Comparison of ENCODE assay signal across 9 mouse cellular contexts in genomic region chr6:124756652-124757350, GRCm38 (mm10). TPM values are rescaled to one million over a fixed set of nuclear protein-coding genes. Genes with fewer than 3 reads are reported as not detected.
DNase-seq lines count a peak whose midpoint lies in the region; ATAC-seq and TF ChIP-seq lines count a peak whose summit lies in the region.
"Had no signal": no experiment of that assay in that cellular context is flagged by ENCODE, and none has a peak within 500 bp of the region (broad histone marks: within the 10 kb centered on the region; RNA-seq: fewer than 3 reads in every experiment).

No protein-coding gene starts in this region.

- no peak for TF ChIP-seq RAD21 in CH12.LX (IDR thresholded peaks at IDR 0.05; ENCODE audit: low read depth, low read length)

- peaks cover 5 to 39% of the 10 kb centered on the region in 2 experiments for H3K4me1 ChIP-seq in CH12.LX (ENCODE audit: control insufficient read depth in 1 of 2, insufficient read depth in 2 of 2)
- peaks cover 27% of the 10 kb centered on the region for H3K4me1 ChIP-seq in bone marrow macrophage, adult 2 months (ENCODE audit: control insufficient read depth, insufficient read depth, low read length)
- H3K4me1 ChIP-seq in heart, embryonic 15.5 days (replicated peaks): peaks cover 48% of the 10 kb centered on the region
- H3K4me1 ChIP-seq in liver, postnatal 0 days (ENCODE audit: insufficient read depth): peaks cover 29% of the 10 kb centered on the region
- H3K4me1 ChIP-seq in neural tube, embryonic 14.5 days (ENCODE audit: control insufficient read depth, insufficient read depth, low read length): peaks cover 44% of the 10 kb centered on the region; the same call in 1 of the 2 replicates

- peaks cover 8 to 41% of the 10 kb centered on the region in 2 experiments for H3K36me3 ChIP-seq in CH12.LX (replicated peaks in 1 of 2; ENCODE audit: control insufficient read depth in 1 of 2, insufficient read depth in 1 of 2, low read length in 1 of 2)
- no peaks in the 10 kb centered on the region for H3K36me3 ChIP-seq in heart, embryonic 15.5 days
- no peaks in the 10 kb centered on the region for H3K36me3 ChIP-seq in liver, postnatal 0 days (replicated peaks; ENCODE audit: insufficient read depth, low read length)
- no peaks in the 10 kb centered on the region for H3K36me3 ChIP-seq in neural tube, embryonic 14.5 days (ENCODE audit: control insufficient read depth, insufficient read depth, low read length)

- H3K4me3 ChIP-seq in CH12.LX (replicated peaks in 1 of 3; ENCODE audit: low read depth in 2 of 3, low read length in 2 of 3, poor library complexity in 1 of 3): peak overlapping the region; percentile 66 to 95 (median 68)
- H3K4me3 ChIP-seq in bone marrow macrophage, adult 2 months (ENCODE audit: insufficient read depth, low read length): peak overlapping the region; percentile 75
- peak overlapping the region; percentile 84 for H3K4me3 ChIP-seq in heart, embryonic 15.5 days
- peak overlapping the region; percentile 72 for H3K4me3 ChIP-seq in liver, postnatal 0 days (ENCODE audit: low read depth, low read length)
- H3K4me3 ChIP-seq in neural tube, embryonic 14.5 days (ENCODE audit: low read depth, low read length): peak overlapping the region; percentile 74

- no peaks in the 10 kb centered on the region for H3K27me3 ChIP-seq in CH12.LX (replicated peaks)
- H3K27me3 ChIP-seq in heart, embryonic 15.5 days: no peaks in the 10 kb centered on the region
- H3K27me3 ChIP-seq in liver, postnatal 0 days (ENCODE audit: insufficient read depth, low read length): peaks cover 22% of the 10 kb centered on the region
- no peaks in the 10 kb centered on the region for H3K27me3 ChIP-seq in neural tube, embryonic 14.5 days (ENCODE audit: control insufficient read depth, insufficient read depth, low read length)

- H3K27ac ChIP-seq in CH12.LX (ENCODE audit: insufficient read depth, low read depth): peak overlapping the region; percentile 72
- H3K27ac ChIP-seq in bone marrow macrophage, adult 2 months (ENCODE audit: insufficient read depth, low read depth, low read length): no peak overlapping the region
- peak overlapping the region; percentile 96 for H3K27ac ChIP-seq in heart, embryonic 15.5 days
- H3K27ac ChIP-seq in liver, postnatal 0 days (ENCODE audit: low read depth): peak overlapping the region; percentile 92
- peak overlapping the region; percentile 96 for H3K27ac ChIP-seq in neural tube, embryonic 14.5 days (ENCODE audit: low read depth, low read length)

- under 1% methylated on average over 49 of the region's 54 CpGs for WGBS in heart, embryonic 15.5 days
- 3% methylated on average over 40 of the region's 54 CpGs for WGBS in liver, postnatal 0 days (ENCODE audit: insufficient replicate concordance)
- under 1% methylated on average over 53 of the region's 54 CpGs for WGBS in neural tube, embryonic 14.5 days

- TF ChIP-seq EP300 in CH12.LX (IDR thresholded peaks at IDR 0.05; ENCODE audit: low read length): no peak
- TF ChIP-seq EP300 in liver, postnatal 0 days (IDR thresholded peaks at IDR 0.05; ENCODE audit: low read depth): no peak

- H3K4me2 ChIP-seq in CH12.LX (ENCODE audit: insufficient read depth, low read depth, poor library complexity, severe bottlenecking): peak overlapping the region; percentile 78
- H3K4me2 ChIP-seq in heart, embryonic 15.5 days: peak overlapping the region; percentile 87
- H3K4me2 ChIP-seq in liver, postnatal 0 days (ENCODE audit: low read depth, low read length): peak overlapping the region; percentile 88
- H3K4me2 ChIP-seq in neural tube, embryonic 14.5 days (ENCODE audit: low read depth, low read length): peak overlapping the region; percentile 63

- peak; percentile 78 for ATAC-seq in heart, embryonic 15.5 days (replicated peaks; ENCODE audit: insufficient number of reproducible peaks, insufficient read depth, low FRiP score, low read depth)
- ATAC-seq in liver, postnatal 0 days: peak; percentile 67
- ATAC-seq in neural tube, embryonic 14.5 days (ENCODE audit: low read depth): peak; percentile 81

- dilution Hi-C loops in CH12.LX (cut with MboI; ENCODE audit: extremely low pct_ligation_motif_present, extremely low pct_unique_long_range_greater_than_20kb, low sequenced_read_pairs): no loop called here

- no peak for TF ChIP-seq CTCF in CH12.LX (conservative IDR thresholded peaks at IDR 0.05 in 1 of 2, IDR thresholded peaks at IDR 0.05 in 1 of 2; ENCODE audit: low read depth in 2 of 2, low read length in 2 of 2)
- no peak for TF ChIP-seq CTCF in bone marrow macrophage, adult 2 months (IDR thresholded peaks at IDR 0.05; ENCODE audit: low read depth, low read length)
- TF ChIP-seq CTCF in liver, postnatal 0 days (IDR thresholded peaks at IDR 0.05; ENCODE audit: low read depth): no peak

- TF ChIP-seq POLR2A in CH12.LX (IDR thresholded peaks at IDR 0.05; ENCODE audit: low read depth, low read length): peak; percentile 55; the same call in 1 of the 2 replicates
- TF ChIP-seq POLR2A in bone marrow macrophage, adult 2 months (IDR thresholded peaks at IDR 0.05; ENCODE audit: borderline replicate concordance, low read depth, low read length): no peak

- in situ Hi-C loops in CH12.LX (cut with MboI; ENCODE audit: low pct_ligation_motif_present, low pct_unique_long_range_greater_than_20kb, low sequenced_read_pairs): no loop called here

- no peaks in the 10 kb centered on the region for H3K9me3 ChIP-seq in CH12.LX (replicated peaks; ENCODE audit: low read length)
- no peaks in the 10 kb centered on the region for H3K9me3 ChIP-seq in heart, embryonic 15.5 days (replicated peaks)
- H3K9me3 ChIP-seq in liver, postnatal 0 days (ENCODE audit: low read length): no peaks in the 10 kb centered on the region
- H3K9me3 ChIP-seq in neural tube, embryonic 14.5 days (ENCODE audit: control insufficient read depth, low read length): no peaks in the 10 kb centered on the region

- H3K79me2 ChIP-seq in CH12.LX (replicated peaks; ENCODE audit: control insufficient read depth, extremely low read depth, insufficient read depth, poor library complexity, severe bottlenecking): peaks cover 6% of the 10 kb centered on the region; the same call in 1 of the 2 replicates

- no peak for DNase-seq in CH12.LX (ENCODE audit: extremely low read depth)
- DNase-seq in fibroblast of lung, adult 2 months (ENCODE audit: low read depth): peak; percentile 36
- peak; percentile 93 for DNase-seq in kidney, postnatal 10 days
- DNase-seq in liver, postnatal 0 days: peak; percentile 74
- DNase-seq in thymus, postnatal 0 days (ENCODE audit: low spot score): peak; percentile 40

- H3K9ac ChIP-seq in CH12.LX (ENCODE audit: insufficient read depth, low read depth): peak overlapping the region; percentile 95
- peak overlapping the region; percentile 89 for H3K9ac ChIP-seq in heart, embryonic 15.5 days
- peak overlapping the region; percentile 79 for H3K9ac ChIP-seq in liver, postnatal 0 days (replicated peaks)
- peak overlapping the region; percentile 97 for H3K9ac ChIP-seq in neural tube, embryonic 14.5 days (replicated peaks; ENCODE audit: low read depth, low read length)

RNA-seq across cellular contexts. Expression of gene Atn1, which starts 0.5 kb away (rescaled TPM):
- total RNA-seq in CH12.LX (2012; rRNA removed) (3.8 and 4.6 TPM in 2 replicates), CH12.LX (2014; rRNA removed) (0.50 and 1.7 TPM in 2 replicates)
- 27.0 and 35.1 TPM in 2 replicates for polyA plus RNA-seq in CH12.LX (2012; ENCODE audit: insufficient read length, low read depth)
- polyA plus RNA-seq in bone marrow macrophage, adult 2 months (2012; ENCODE audit: insufficient read depth, insufficient read length, missing spikeins): 30.1 and 34.0 TPM in 2 replicates
- 9.3 and 11.7 TPM in 2 replicates for polyA plus RNA-seq in heart, embryonic 15.5 days (2015; fragmentation: Nextera tagmentation; extraction: Ambion mirVana)
- polyA plus RNA-seq in liver, postnatal 0 days (2015; fragmentation: Nextera tagmentation; extraction: Ambion mirVana): 1.8 and 1.9 TPM in 2 replicates
- polyA plus RNA-seq in neural tube, embryonic 14.5 days (2014; fragmentation: Nextera tagmentation; extraction: Ambion mirVana): 21.5 and 27.5 TPM in 2 replicates
- polyA plus RNA-seq in thymus, postnatal 0 days (2015; fragmentation: Nextera tagmentation; extraction: Ambion mirVana): 4.5 and 4.7 TPM in 2 replicates

RNA-seq across cellular contexts. Expression of gene Gm45234, which starts 1.0 kb away (rescaled TPM):
- total RNA-seq in CH12.LX (2012; rRNA removed) (not detected in 2 replicates), CH12.LX (2014; rRNA removed) (not detected in 2 replicates)
- not detected in 2 replicates for polyA plus RNA-seq in CH12.LX (2012; ENCODE audit: insufficient read length, low read depth)
- polyA plus RNA-seq in bone marrow macrophage, adult 2 months (2012; ENCODE audit: insufficient read depth, insufficient read length, missing spikeins): not detected in 2 replicates
- polyA plus RNA-seq in heart, embryonic 15.5 days (2015; fragmentation: Nextera tagmentation; extraction: Ambion mirVana): not detected in 2 replicates
- polyA plus RNA-seq in liver, postnatal 0 days (2015; fragmentation: Nextera tagmentation; extraction: Ambion mirVana): not detected in 2 replicates
- not detected in 2 replicates for polyA plus RNA-seq in neural tube, embryonic 14.5 days (2014; fragmentation: Nextera tagmentation; extraction: Ambion mirVana)
- not detected in 2 replicates for polyA plus RNA-seq in thymus, postnatal 0 days (2015; fragmentation: Nextera tagmentation; extraction: Ambion mirVana)
- polyA plus RNA-seq: frontal cortex, adult 2 months had no signal

RNA-seq across cellular contexts. Expression of gene Eno2, which starts 12.7 kb away (rescaled TPM):
- total RNA-seq in CH12.LX (2012; rRNA removed) (15.9 and 24.6 TPM in 2 replicates), CH12.LX (2014; rRNA removed) (20.8 and 26.7 TPM in 2 replicates)
- 23.1 and 23.6 TPM in 2 replicates for polyA plus RNA-seq in CH12.LX (2012; ENCODE audit: insufficient read length, low read depth)
- polyA plus RNA-seq in bone marrow macrophage, adult 2 months (2012; ENCODE audit: insufficient read depth, insufficient read length, missing spikeins): 1.4 and 2.6 TPM in 2 replicates
- 2.7 and 4.3 TPM in 2 replicates for polyA plus RNA-seq in heart, embryonic 15.5 days (2015; fragmentation: Nextera tagmentation; extraction: Ambion mirVana)
- 0.20 and 0.27 TPM in 2 replicates for polyA plus RNA-seq in liver, postnatal 0 days (2015; fragmentation: Nextera tagmentation; extraction: Ambion mirVana)
- 154 and 205 TPM in 2 replicates for polyA plus RNA-seq in neural tube, embryonic 14.5 days (2014; fragmentation: Nextera tagmentation; extraction: Ambion mirVana)
- 3.8 TPM in 2 replicates for polyA plus RNA-seq in thymus, postnatal 0 days (2015; fragmentation: Nextera tagmentation; extraction: Ambion mirVana)

RNA-seq across cellular contexts. Expression of gene Grcc10, which starts 15.6 kb away (rescaled TPM):
- total RNA-seq in CH12.LX (2012; rRNA removed) (146 and 197 TPM in 2 replicates), CH12.LX (2014; rRNA removed) (59.3 and 64.3 TPM in 2 replicates)
- polyA plus RNA-seq in CH12.LX (2012; ENCODE audit: insufficient read length, low read depth): 88.4 and 93.7 TPM in 2 replicates
- polyA plus RNA-seq in bone marrow macrophage, adult 2 months (2012; ENCODE audit: insufficient read depth, insufficient read length, missing spikeins): 221 and 253 TPM in 2 replicates
- 387 and 416 TPM in 2 replicates for polyA plus RNA-seq in heart, embryonic 15.5 days (2015; fragmentation: Nextera tagmentation; extraction: Ambion mirVana)
- 148 and 157 TPM in 2 replicates for polyA plus RNA-seq in liver, postnatal 0 days (2015; fragmentation: Nextera tagmentation; extraction: Ambion mirVana)
- polyA plus RNA-seq in neural tube, embryonic 14.5 days (2014; fragmentation: Nextera tagmentation; extraction: Ambion mirVana): 634 and 689 TPM in 2 replicates
- polyA plus RNA-seq in thymus, postnatal 0 days (2015; fragmentation: Nextera tagmentation; extraction: Ambion mirVana): 541 and 549 TPM in 2 replicates

RNA-seq across cellular contexts. Expression of gene Ptpn6, which starts 18.3 kb away (rescaled TPM):
- 247 and 283 TPM in 2 replicates for total RNA-seq in CH12.LX (2012; rRNA removed)
- 300 and 327 TPM in 2 replicates for total RNA-seq in CH12.LX (2014; rRNA removed)
- 585 and 814 TPM in 2 replicates for polyA plus RNA-seq in CH12.LX (2012; ENCODE audit: insufficient read length, low read depth)
- polyA plus RNA-seq in bone marrow macrophage, adult 2 months (2012; ENCODE audit: insufficient read depth, insufficient read length, missing spikeins): 583 and 614 TPM in 2 replicates
- 5.6 and 21.1 TPM in 2 replicates for polyA plus RNA-seq in heart, embryonic 15.5 days (2015; fragmentation: Nextera tagmentation; extraction: Ambion mirVana)
- 39.2 and 45.1 TPM in 2 replicates for polyA plus RNA-seq in liver, postnatal 0 days (2015; fragmentation: Nextera tagmentation; extraction: Ambion mirVana)
- 2.6 and 4.4 TPM in 2 replicates for polyA plus RNA-seq in neural tube, embryonic 14.5 days (2014; fragmentation: Nextera tagmentation; extraction: Ambion mirVana)
- 157 and 167 TPM in 2 replicates for polyA plus RNA-seq in thymus, postnatal 0 days (2015; fragmentation: Nextera tagmentation; extraction: Ambion mirVana)
